Mouse (Mus musculus) neural tube, embryonic 11.5 days (tissue): ENCODE measurements at regions not wholly inside any gene's neighbourhood (a gene's known extent, or its start where the extent isn't known, plus 50 kb on each side); places are given as distances from the start of the nearest gene placed in this dataset.

Experiments used
- ATAC-seq: fragments of 200-750 bp; cut with Nextera tagmentation; 2 replicates; pipeline ENCODE4 v1.8.0; 2017; ENCODE audit warnings: moderate number of reproducible peaks, mild to moderate bottlenecking, moderate TSS enrichment, moderate library complexity; ENCODE audit not compliant: insufficient read depth, low FRiP score, low TSS enrichment
- DNase-seq: peaks from one replicate; pipeline ENCODE4 v3.0.0-alpha.2; 2015; ENCODE audit warnings: low spot score
- H3K27ac ChIP-seq: fragments of 300-500 bp; sonication (generic); 2 replicates; pipeline ENCODE4 v1.5.1; 2014; ENCODE audit warnings: low read depth, mild to moderate bottlenecking, low read length
- H3K27me3 ChIP-seq: fragments of 300-500 bp; sonication (generic); 2 replicates; pipeline ENCODE4 v1.6.1; 2014; ENCODE audit warnings: mild to moderate bottlenecking, low read length, mixed read lengths; ENCODE audit not compliant: control insufficient read depth, insufficient read depth
- H3K36me3 ChIP-seq: fragments of 300-500 bp; sonication (generic); 2 replicates; pipeline ENCODE4 v1.6.1; 2014; ENCODE audit warnings: mild to moderate bottlenecking, low read length, moderate library complexity, mixed read lengths; ENCODE audit not compliant: control insufficient read depth, insufficient read depth
- H3K4me1 ChIP-seq: fragments of 300-500 bp; sonication (generic); 2 replicates; pipeline ENCODE4 v1.6.1; 2014; ENCODE audit warnings: low read length, mixed read lengths; ENCODE audit not compliant: control insufficient read depth, insufficient read depth
- H3K4me2 ChIP-seq: fragments of 300-500 bp; sonication (generic); 2 replicates; pipeline ENCODE4 v1.6.1; 2014; ENCODE audit warnings: low read depth, mild to moderate bottlenecking, moderate library complexity
- H3K4me3 ChIP-seq: fragments of 300-500 bp; sonication (generic); 2 replicates; pipeline ENCODE4 v1.5.1; 2014; ENCODE audit warnings: low read depth, low read length
- H3K9ac ChIP-seq: fragments of 300-500 bp; sonication (generic); 2 replicates; pipeline ENCODE4 v1.6.1; 2014; ENCODE audit warnings: mild to moderate bottlenecking, low read length
- H3K9me3 ChIP-seq: fragments of 300-500 bp; sonication (generic); 2 replicates; pipeline ENCODE4 v1.6.1; 2016; ENCODE audit warnings: low read length; ENCODE audit not compliant: control insufficient read depth
- WGBS: fragments of 180-500 bp; shearing (Covaris S2); extraction: QIAGEN DNeasy Blood & Tissue Kit; methylation state at CpG from one replicate; pipeline ENCODE4 v1.1.7; 2014; 5-methylcytosine and 5-hydroxymethylcytosine counted together

DNA sequence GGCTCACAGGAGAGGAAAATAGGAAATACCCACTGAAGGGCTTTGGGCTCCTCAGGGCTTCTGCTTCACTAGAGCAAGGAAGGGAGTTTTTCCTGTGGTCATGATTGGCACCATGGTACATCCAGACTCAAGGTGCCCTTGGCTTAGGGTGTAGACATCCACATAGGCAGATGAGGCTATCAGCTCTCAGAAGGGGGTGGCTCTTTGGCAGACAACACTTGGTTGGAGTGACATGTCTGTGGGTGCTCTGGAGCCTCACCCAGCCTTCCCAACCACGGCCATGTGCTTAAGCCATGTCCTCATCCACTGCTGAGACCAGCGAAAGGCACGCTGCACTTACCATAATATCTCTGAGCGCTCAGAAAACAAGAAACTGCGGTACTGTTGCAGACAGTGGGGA lies 77.8 kb upstream of the 1700025G04Rik start:
- Histone ChIP-seq H3K9me3 (no peaks in the 10 kb centered on the region), H3K27me3 (no peaks in the 10 kb centered on the region), H3K36me3 (no peaks in the 10 kb centered on the region), H3K27ac (no peak overlapping the region), H3K4me1 (peaks cover 3% of the 10 kb centered on the region), H3K9ac (no peak overlapping the region), H3K4me2 (no peak overlapping the region), H3K4me3 (no peak overlapping the region)
- WGBS, result 84% methylated on average over 5 of the region's 5 CpGs
- no peak for DNase-seq
- no peak for ATAC-seq

DNA sequence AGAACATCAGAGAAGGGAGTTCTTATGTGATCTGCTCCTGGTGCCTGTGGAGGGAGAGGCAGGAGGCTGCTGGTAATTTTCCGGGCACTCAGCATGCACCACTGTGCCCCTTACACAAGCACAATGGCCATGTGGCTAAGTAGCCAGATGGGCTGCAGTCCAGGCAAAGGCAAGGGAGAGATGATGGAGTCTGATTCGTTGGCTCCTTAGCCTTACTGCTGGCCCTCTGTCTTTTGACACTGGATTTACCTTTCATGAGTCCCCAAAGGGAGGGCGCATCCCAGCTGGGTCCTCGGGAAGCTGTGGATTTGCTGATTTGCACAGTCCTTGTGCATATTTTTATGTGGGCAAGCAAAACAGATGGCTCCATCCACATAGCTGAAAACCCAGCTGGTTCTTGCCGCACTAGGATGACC lies 75.6 kb upstream of the 1700025G04Rik start:
- no peak overlapping the region for H3K9ac ChIP-seq
- H3K9me3 ChIP-seq, result no peaks in the 10 kb centered on the region
- peak; percentile 77 for ATAC-seq
- no peak overlapping the region for H3K4me3 ChIP-seq
- H3K27ac ChIP-seq, result peak overlapping the region; percentile 60
- H3K36me3 ChIP-seq, result no peaks in the 10 kb centered on the region
- no peak overlapping the region for H3K4me2 ChIP-seq
- WGBS, result 56% methylated on average over 5 of the region's 5 CpGs
- peaks cover 3% of the 10 kb centered on the region for H3K4me1 ChIP-seq
- no peaks in the 10 kb centered on the region for H3K27me3 ChIP-seq
- DNase-seq, result peak; percentile 68

DNA sequence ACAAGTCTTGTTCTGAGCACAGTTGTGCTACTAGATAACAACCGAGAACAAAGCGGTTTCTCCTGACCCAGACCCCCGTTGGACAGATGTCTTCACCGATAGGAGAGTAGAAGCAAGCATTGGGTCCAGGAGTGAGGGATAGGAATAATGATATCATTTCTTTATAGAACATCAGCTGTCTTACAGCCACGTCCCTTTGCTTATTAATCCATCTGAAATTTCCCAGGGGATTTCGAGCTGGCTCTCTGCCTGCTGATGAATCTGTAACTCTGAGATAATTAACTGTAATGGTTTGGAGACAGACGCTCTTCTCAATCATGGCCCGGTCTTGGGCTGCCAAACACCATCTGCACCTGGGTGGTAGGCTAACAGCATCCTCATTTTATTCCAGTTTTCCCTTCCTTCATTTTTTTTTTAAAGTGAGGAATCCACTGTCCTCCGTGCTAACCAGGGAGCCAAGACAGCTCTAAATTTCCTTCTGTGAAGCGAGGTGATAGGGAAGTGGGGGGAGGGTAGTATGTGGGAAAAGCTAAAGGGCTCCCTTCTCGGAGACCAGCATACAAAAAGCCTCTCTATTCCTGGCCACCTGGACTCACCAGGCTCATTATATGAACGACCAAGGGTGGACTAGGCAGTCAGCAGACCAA lies 75.0 kb upstream of the 1700025G04Rik start:
- Histone ChIP-seq H3K4me3 (no peak overlapping the region), H3K4me1 (peaks cover 3% of the 10 kb centered on the region), H3K9me3 (no peaks in the 10 kb centered on the region), H3K9ac (no peak overlapping the region), H3K4me2 (no peak overlapping the region), H3K36me3 (no peaks in the 10 kb centered on the region), H3K27me3 (no peaks in the 10 kb centered on the region), H3K27ac (peak overlapping the region; percentile 72)
- WGBS, result 51% methylated on average over 12 of the region's 12 CpGs
- peak; percentile 19 for DNase-seq
- ATAC-seq, result peak; percentile 63

DNA sequence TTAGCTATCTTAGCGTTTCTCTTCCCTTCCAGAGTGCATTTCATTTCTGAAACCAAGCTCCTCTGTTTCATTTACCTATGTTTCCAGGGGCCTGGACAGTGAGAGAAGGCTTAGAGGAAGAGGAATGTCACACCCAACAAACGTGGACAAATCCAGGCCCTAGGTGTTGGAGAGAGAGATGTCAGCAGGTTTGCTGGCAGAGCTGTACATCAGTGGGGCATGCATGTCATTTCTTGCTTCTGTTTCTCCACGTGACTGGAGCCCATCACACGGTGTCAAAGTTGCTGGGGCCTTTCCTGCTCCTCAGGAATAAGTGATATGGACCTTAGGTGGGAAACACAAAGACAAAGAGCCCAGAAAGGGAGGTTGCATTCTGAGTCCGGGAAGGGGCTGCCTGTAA lies 74.3 kb upstream of the 1700025G04Rik start:
- H3K9me3 ChIP-seq, result no peaks in the 10 kb centered on the region
- WGBS, result 77% methylated on average over 5 of the region's 5 CpGs
- H3K9ac ChIP-seq, result no peak overlapping the region
- H3K4me2 ChIP-seq, result no peak overlapping the region
- no peaks in the 10 kb centered on the region for H3K27me3 ChIP-seq
- no peak overlapping the region for H3K4me3 ChIP-seq
- H3K4me1 ChIP-seq, result peaks cover 3% of the 10 kb centered on the region
- no peak for ATAC-seq
- DNase-seq, result no peak
- peak overlapping the region; percentile 72 for H3K27ac ChIP-seq
- no peaks in the 10 kb centered on the region for H3K36me3 ChIP-seq

DNA sequence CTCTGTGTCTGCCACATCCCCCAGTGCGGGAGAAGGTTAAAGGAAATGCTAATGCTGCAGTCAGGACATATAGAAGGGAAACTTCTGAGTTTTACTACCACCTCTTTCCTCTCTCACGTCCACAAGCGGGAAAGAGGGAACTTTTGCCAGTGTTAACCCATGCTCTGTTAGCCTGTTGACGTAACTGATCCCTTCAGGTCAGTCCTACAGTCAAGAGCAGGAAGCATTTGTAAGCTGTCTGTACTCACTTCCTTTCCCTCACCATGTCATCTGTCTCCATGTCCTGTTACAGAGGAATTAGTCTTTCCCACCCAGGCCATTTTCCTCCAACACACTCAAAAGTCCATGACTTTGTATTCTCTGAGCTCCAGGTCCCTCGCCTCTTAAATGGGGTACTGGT lies 62.5 kb upstream of the 1700025G04Rik start:
- no peaks in the 10 kb centered on the region for H3K9me3 ChIP-seq
- H3K27ac ChIP-seq, result no peak overlapping the region
- ATAC-seq, result no peak
- H3K4me3 ChIP-seq, result no peak overlapping the region
- H3K36me3 ChIP-seq, result no peaks in the 10 kb centered on the region
- H3K4me1 ChIP-seq, result no peaks in the 10 kb centered on the region
- DNase-seq, result no peak
- no peak overlapping the region for H3K4me2 ChIP-seq
- 79% methylated on average over 5 of the region's 5 CpGs for WGBS
- H3K27me3 ChIP-seq, result no peaks in the 10 kb centered on the region
- H3K9ac ChIP-seq, result no peak overlapping the region

DNA sequence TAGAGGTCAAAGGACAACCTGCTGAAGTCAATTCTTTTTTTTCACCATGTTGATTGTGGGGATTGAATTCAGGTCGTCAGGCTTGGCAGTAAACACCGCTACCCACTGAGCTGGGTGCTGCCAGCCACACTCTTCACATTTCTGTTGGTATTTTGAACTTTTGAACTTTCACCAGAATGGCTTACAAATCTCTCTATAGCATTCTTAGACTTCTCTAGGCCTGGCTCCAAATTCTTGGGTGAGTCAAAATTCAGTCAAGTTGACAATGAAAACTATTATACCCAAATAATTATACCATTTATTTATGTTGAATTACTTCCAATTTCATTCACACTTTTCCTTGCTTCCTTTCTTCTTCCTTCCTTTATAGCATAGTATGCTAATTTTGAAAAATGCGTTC lies 58.8 kb upstream of the 1700025G04Rik start:
- no peak for ATAC-seq
- Histone ChIP-seq H3K9ac (no peak overlapping the region), H3K27me3 (no peaks in the 10 kb centered on the region), H3K36me3 (no peaks in the 10 kb centered on the region), H3K27ac (no peak overlapping the region), H3K9me3 (no peaks in the 10 kb centered on the region), H3K4me1 (no peaks in the 10 kb centered on the region), H3K4me2 (no peak overlapping the region), H3K4me3 (no peak overlapping the region)
- no peak for DNase-seq
- 76% methylated on average over 3 of the region's 3 CpGs for WGBS

DNA sequence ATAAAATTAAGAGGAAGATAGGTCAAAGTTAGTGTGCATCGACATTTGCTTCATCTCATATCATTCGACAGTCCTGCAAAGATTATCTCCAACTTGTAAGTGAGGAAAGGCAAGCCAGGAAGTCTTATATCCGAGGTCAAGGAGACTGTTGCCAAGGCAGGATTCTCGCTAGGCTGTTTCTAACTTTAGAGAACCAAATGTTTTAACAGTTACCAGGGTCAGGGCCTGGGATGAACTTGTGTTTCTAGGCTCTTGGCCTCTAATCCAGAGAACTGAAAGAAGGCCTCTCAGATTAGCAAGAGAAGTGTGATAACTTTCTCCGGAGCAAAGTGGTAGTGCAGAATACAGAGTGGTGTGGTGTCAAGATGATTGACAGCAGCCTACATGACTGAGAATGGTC lies 50.2 kb upstream of the 1700025G04Rik start:
- Histone ChIP-seq H3K9me3 (no peaks in the 10 kb centered on the region), H3K36me3 (no peaks in the 10 kb centered on the region), H3K4me2 (no peak overlapping the region), H3K9ac (no peak overlapping the region), H3K4me3 (no peak overlapping the region), H3K4me1 (no peaks in the 10 kb centered on the region), H3K27ac (no peak overlapping the region), H3K27me3 (no peaks in the 10 kb centered on the region)
- WGBS, result 78% methylated on average over 5 of the region's 5 CpGs
- DNase-seq (no peak), ATAC-seq (no peak)
